In the genomic region with DNA sequence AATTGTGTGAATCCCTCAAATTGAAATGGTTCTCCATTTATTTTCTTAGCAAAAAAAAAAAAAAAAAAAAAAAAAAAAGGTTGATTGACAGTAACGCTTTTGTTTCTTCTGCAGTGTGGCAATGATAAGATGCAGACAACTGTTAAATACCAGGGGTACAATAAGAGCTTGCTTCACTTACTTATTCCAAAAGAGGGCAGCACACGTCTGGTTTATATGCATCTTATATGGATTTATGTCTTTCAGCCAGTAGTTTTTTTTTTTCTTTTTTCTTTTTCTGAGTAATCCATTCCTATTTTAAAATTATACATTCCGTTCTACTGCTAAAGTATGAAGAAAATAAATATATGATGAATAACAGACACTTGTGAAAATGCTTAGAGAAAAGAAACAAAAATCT, we compare ENCODE assay signal across 9 mouse cellular contexts.
A peak's percentile ranks its signal among the peaks of the same experiment; 100 is the strongest.
DNase-seq lines count a peak whose midpoint lies in the region; ATAC-seq and TF ChIP-seq lines count a peak whose summit lies in the region.
"Had no signal": no experiment of that assay in that cellular context is flagged by ENCODE, and none has a peak within 500 bp of the region (broad histone marks: within the 10 kb centered on the region; RNA-seq: fewer than 3 reads in every experiment).

No protein-coding gene starts in this region.

- no peaks in the 10 kb centered on the region for H3K4me1 ChIP-seq in kidney, postnatal 0 days (replicated peaks; ENCODE audit: insufficient read depth, low read length)
- H3K4me1 ChIP-seq: heart, embryonic 10.5 days had no signal

- H3K27me3 ChIP-seq in kidney, postnatal 0 days (ENCODE audit: insufficient read depth, low read length): no peaks in the 10 kb centered on the region

- no peaks in the 10 kb centered on the region for H3K36me3 ChIP-seq in kidney, postnatal 0 days (ENCODE audit: insufficient read depth, low read length)
- H3K36me3 ChIP-seq: heart, embryonic 10.5 days had no signal

- no peak overlapping the region for H3K9ac ChIP-seq in kidney, postnatal 0 days (ENCODE audit: low read depth, low read length)

- peak; percentile 74 for DNase-seq in kidney, postnatal 0 days (ENCODE audit: low spot score)
- DNase-seq in kidney, adult 8-10 months: no peak
- DNase-seq in A20 (ENCODE audit: low read depth, low spot score) (peak; percentile 35), MN1 (ENCODE audit: low spot score) (peak; percentile 85)
- peak; percentile 29 for DNase-seq in forelimb bud, embryonic 11.5 days (ENCODE audit: low read depth, low spot score)
- no peak for DNase-seq in spleen, postnatal 14 days (ENCODE audit: low spot score in 2 of 2)
- no peak for DNase-seq in cerebellum, adult 18-20 months
- DNase-seq in heart, adult 11 months: no peak

- TF ChIP-seq CTCF in kidney, postnatal 0 days (IDR thresholded peaks at IDR 0.05; ENCODE audit: low read depth): peak; percentile 68

- H3K4me2 ChIP-seq in kidney, postnatal 0 days (ENCODE audit: low read length): no peak overlapping the region

- 41% methylated on average over 3 of the region's 3 CpGs for WGBS in kidney, postnatal 0 days

- H3K9me3 ChIP-seq in kidney, postnatal 0 days (replicated peaks; ENCODE audit: low read length): no peaks in the 10 kb centered on the region
- H3K9me3 ChIP-seq: heart, embryonic 10.5 days had no signal

- ATAC-seq in kidney, postnatal 0 days (replicated peaks; ENCODE audit: low FRiP score, low read depth): no peak

- no peak overlapping the region for H3K27ac ChIP-seq in kidney, postnatal 0 days
- H3K27ac ChIP-seq: heart, embryonic 10.5 days had no signal

- H3K4me3 ChIP-seq in kidney, postnatal 0 days (replicated peaks; ENCODE audit: low read depth, low read length): no peak overlapping the region
- H3K4me3 ChIP-seq: heart, embryonic 10.5 days had no signal

Comparison
In these comparisons a context has a peak if more than half of its experiments do, and no peak if none do; other contexts are left out.
1. DNase-seq: peak in kidney, postnatal 0 days (single experiment), A20 (single experiment), MN1 (single experiment) and forelimb bud, embryonic 11.5 days (single experiment); none in kidney, adult 8-10 months (0 of 2), spleen, postnatal 14 days (0 of 2), cerebellum, adult 18-20 months (0 of 2) and heart, adult 11 months (single experiment).